Mouse (Mus musculus) forebrain, embryonic 14.5 days (tissue): ENCODE results near the gene Kirrel. TPM values are rescaled to one million over a fixed set of nuclear protein-coding genes. Genes with fewer than 3 reads are reported as not detected.

ENCODE experiments used
- ATAC-seq: fragments of 200-750 bp; cut with Nextera tagmentation; 2 replicates; pipeline ENCODE4 v1.8.0; 2017; ENCODE audit warnings: mild to moderate bottlenecking, moderate library complexity
- DNase-seq: peaks from one replicate; pipeline ENCODE4 v3.0.0-alpha.2; 2015; ENCODE audit warnings: low spot score
- H3K27ac ChIP-seq: fragments of 300-500 bp; sonication (generic); 2 replicates; pipeline ENCODE4 v1.5.1; 2014; ENCODE audit warnings: low read depth, mild to moderate bottlenecking, control low read depth, low read length, moderate library complexity
- H3K27me3 ChIP-seq: fragments of 300-500 bp; sonication (generic); replicated peaks from 2 replicates; pipeline ENCODE4 v1.6.1; 2014; ENCODE audit warnings: low read length, control low read depth, mixed read lengths; ENCODE audit not compliant: control insufficient read depth, insufficient read depth
- H3K36me3 ChIP-seq: fragments of 300-500 bp; sonication (generic); 2 replicates; pipeline ENCODE4 v1.6.1; 2014; ENCODE audit warnings: low read length, control low read depth; ENCODE audit not compliant: control insufficient read depth, insufficient read depth
- H3K4me1 ChIP-seq: fragments of 300-500 bp; sonication (generic); 2 replicates; pipeline ENCODE4 v1.6.1; 2014; ENCODE audit warnings: antibody characterized with exemption, low read length, control low read depth; ENCODE audit not compliant: control insufficient read depth, insufficient read depth
- H3K4me2 ChIP-seq: fragments of 300-500 bp; sonication (generic); 2 replicates; pipeline ENCODE4 v1.6.1; 2014; ENCODE audit warnings: mild to moderate bottlenecking, control low read depth, low read length
- H3K4me3 ChIP-seq: fragments of 300-500 bp; sonication (generic); 2 replicates; pipeline ENCODE4 v1.5.1; 2014; ENCODE audit warnings: low read depth, low read length, control low read depth
- H3K9ac ChIP-seq: fragments of 300-500 bp; sonication (generic); 2 replicates; pipeline ENCODE4 v1.6.1; 2014; ENCODE audit warnings: mild to moderate bottlenecking, low read length, control low read depth, moderate library complexity
- H3K9me3 ChIP-seq: fragments of 300-500 bp; sonication (generic); replicated peaks from 2 replicates; pipeline ENCODE4 v1.6.1; 2016; ENCODE audit warnings: low read length, control low read depth, mixed read lengths; ENCODE audit not compliant: control insufficient read depth
- WGBS: fragments of 180-500 bp; shearing (Covaris S2); extraction: QIAGEN DNeasy Blood & Tissue Kit; methylation state at CpG from one replicate; pipeline ENCODE4 v1.1.7; 2014; 5-methylcytosine and 5-hydroxymethylcytosine counted together
- polyA plus RNA-seq: library from polyadenylated mRNA; unstranded; fragments of >200 nt; fragmentation: Nextera tagmentation; extraction: Ambion mirVana; gene quantifications from 2 replicates; pipeline ENCODE4 v1.2.1, GENCODE M21; 2014

The Kirrel gene
- polyA plus RNA-seq, 1 experiment from 2014 or later = 2.2 TPM

GRCm38 (mm10) chr3:87171201-87172100, 3.1 kb downstream of the Kirrel start:
- Histone ChIP-seq H3K4me2 (peak overlapping the region; percentile 83), H3K27me3 (no peaks in the 10 kb centered on the region), H3K9ac (peak overlapping the region; percentile 80), H3K36me3 (no peaks in the 10 kb centered on the region), H3K27ac (peak overlapping the region; percentile 58), H3K4me1 (peaks cover 15% of the 10 kb centered on the region), H3K9me3 (no peaks in the 10 kb centered on the region), H3K4me3 (peak overlapping the region; percentile 67)
- DNase-seq = no peak
- WGBS = 35% methylated on average over 13 of the region's 13 CpGs
- ATAC-seq = no peak

DNA sequence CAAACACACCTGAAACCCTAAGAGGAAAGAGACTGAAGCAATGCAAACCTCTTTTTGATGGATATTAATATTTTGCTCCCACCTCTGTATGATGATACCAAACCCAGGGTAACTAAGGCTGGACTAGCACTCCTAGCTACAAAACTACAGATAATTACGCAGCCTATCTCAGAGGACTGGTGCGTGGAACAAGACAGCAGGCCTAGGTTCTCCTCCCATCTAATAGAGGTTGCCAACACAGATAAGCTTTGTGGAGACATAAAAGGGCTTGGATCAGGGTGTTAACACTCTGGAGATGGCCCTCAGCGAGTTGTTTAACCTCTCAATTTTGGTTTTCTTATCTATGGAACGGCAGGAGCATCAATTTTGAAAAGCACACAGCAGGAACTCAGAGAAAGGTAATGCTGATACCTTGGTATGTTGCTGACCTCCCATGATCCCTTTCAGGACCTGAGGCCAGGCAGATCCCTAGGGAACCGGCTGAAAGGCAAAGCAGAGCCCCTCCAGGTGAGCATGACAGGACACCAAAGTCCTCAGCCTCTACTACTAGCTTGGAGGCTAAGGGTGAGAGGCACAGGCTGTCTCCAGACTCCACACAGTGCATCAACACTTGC, 5.0 kb downstream of the Kirrel start:
- Histone ChIP-seq H3K9ac (no peak overlapping the region; the same call in 1 of the 2 replicates), H3K36me3 (no peaks in the 10 kb centered on the region), H3K9me3 (no peaks in the 10 kb centered on the region), H3K27ac (no peak overlapping the region), H3K4me3 (no peak overlapping the region), H3K4me1 (peaks cover 26% of the 10 kb centered on the region), H3K27me3 (no peaks in the 10 kb centered on the region), H3K4me2 (no peak overlapping the region)
- DNase-seq (no peak), ATAC-seq (no peak)
- 50% methylated on average over 5 of the region's 5 CpGs for WGBS

- peaks cover 27% of the 10 kb centered on the region for H3K4me1 ChIP-seq
- no peak overlapping the region for H3K4me3 ChIP-seq
- H3K27ac ChIP-seq = no peak overlapping the region
- no peak overlapping the region for H3K4me2 ChIP-seq
- ATAC-seq (no peak), DNase-seq (no peak)
- H3K9me3 ChIP-seq = no peaks in the 10 kb centered on the region
- H3K27me3 ChIP-seq = no peaks in the 10 kb centered on the region
- WGBS = 72% methylated on average over 7 of the region's 7 CpGs
- no peak overlapping the region for H3K9ac ChIP-seq
- no peaks in the 10 kb centered on the region for H3K36me3 ChIP-seq
Observed at GRCm38 (mm10) chr3:87168756-87169155, 5.8 kb downstream of the Kirrel start.

GRCm38 (mm10) chr3:87167621-87168020, 6.9 kb downstream of the Kirrel start:
- Histone ChIP-seq H3K9me3 (no peaks in the 10 kb centered on the region), H3K4me2 (no peak overlapping the region), H3K9ac (no peak overlapping the region), H3K4me3 (no peak overlapping the region), H3K27ac (no peak overlapping the region), H3K36me3 (0 out of 2 replicates have a peak, but pooled peaks cover under 1% of the 10 kb centered on the region), H3K4me1 (peaks cover 25% of the 10 kb centered on the region), H3K27me3 (no peaks in the 10 kb centered on the region)
- WGBS = 91% methylated on average over 6 of the region's 6 CpGs
- DNase-seq (no peak), ATAC-seq (no peak)

GRCm38 (mm10) chr3:87165291-87165881, 9.2 kb downstream of the Kirrel start:
- H3K4me3 ChIP-seq = no peak overlapping the region
- no peak overlapping the region for H3K4me2 ChIP-seq
- no peak for DNase-seq
- H3K36me3 ChIP-seq = 0 out of 2 replicates have a peak, but pooled peaks cover 5% of the 10 kb centered on the region
- 37% methylated on average over 8 of the region's 8 CpGs for WGBS
- H3K27me3 ChIP-seq = no peaks in the 10 kb centered on the region
- no peak overlapping the region for H3K27ac ChIP-seq
- ATAC-seq = no peak
- no peaks in the 10 kb centered on the region for H3K9me3 ChIP-seq
- peaks cover 28% of the 10 kb centered on the region for H3K4me1 ChIP-seq
- H3K9ac ChIP-seq = no peak overlapping the region; the same call in none of the 2 replicates

DNA sequence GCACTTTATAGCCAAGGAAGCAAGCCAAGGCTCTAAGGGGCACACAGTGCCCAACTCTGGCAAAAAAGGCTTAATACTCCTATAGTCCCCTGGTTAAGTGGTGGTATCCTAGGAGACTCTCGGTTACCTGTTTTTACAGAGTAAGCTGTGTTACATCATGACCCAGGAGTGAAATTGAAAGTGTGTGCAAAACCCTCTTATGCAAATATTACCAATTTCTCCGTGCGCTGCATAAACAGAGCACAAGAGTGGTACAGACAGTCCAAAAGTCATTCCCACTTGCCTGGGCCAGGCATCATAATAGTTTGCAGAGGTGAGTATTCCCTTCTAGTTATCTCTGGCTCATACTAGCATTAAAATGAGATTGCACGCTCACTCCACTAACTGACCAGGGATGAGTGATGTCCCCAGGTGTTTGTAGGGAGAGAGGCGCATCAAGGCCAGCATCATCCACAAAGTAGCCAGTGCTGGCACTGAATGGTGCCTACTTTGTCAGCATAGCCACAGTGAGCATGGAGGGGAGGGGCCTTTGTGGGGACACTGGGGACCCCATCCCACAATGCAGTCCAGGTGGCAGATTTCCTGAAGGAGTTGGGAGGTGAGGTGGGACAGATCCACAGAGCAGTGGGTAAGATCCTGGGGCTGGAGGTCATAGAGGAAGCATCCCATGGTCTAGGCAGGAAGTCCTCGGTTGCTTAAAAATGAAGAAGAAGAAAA, 10.3 kb downstream of the Kirrel start:
- ATAC-seq (no peak), DNase-seq (no peak)
- peaks cover 29% of the 10 kb centered on the region for H3K4me1 ChIP-seq
- no peaks in the 10 kb centered on the region for H3K9me3 ChIP-seq
- H3K4me2 ChIP-seq = no peak overlapping the region
- H3K36me3 ChIP-seq = 0 out of 2 replicates have a peak, but pooled peaks cover 5% of the 10 kb centered on the region
- no peak overlapping the region for H3K27ac ChIP-seq
- H3K4me3 ChIP-seq = no peak overlapping the region
- no peaks in the 10 kb centered on the region for H3K27me3 ChIP-seq
- no peak overlapping the region for H3K9ac ChIP-seq
- WGBS = 87% methylated on average over 6 of the region's 6 CpGs

- no peak overlapping the region for H3K9ac ChIP-seq
- H3K27me3 ChIP-seq = no peaks in the 10 kb centered on the region
- no peak overlapping the region for H3K4me3 ChIP-seq
- peaks cover 37% of the 10 kb centered on the region for H3K4me1 ChIP-seq
- H3K4me2 ChIP-seq = no peak overlapping the region
- ATAC-seq = no peak
- no peak overlapping the region for H3K27ac ChIP-seq
- 0 out of 2 replicates have a peak, but pooled peaks cover 5% of the 10 kb centered on the region for H3K36me3 ChIP-seq
- H3K9me3 ChIP-seq = no peaks in the 10 kb centered on the region
- WGBS = 55% methylated on average over 4 of the region's 4 CpGs
- DNase-seq = no peak
Observed at GRCm38 (mm10) chr3:87163116-87163515, 11.4 kb downstream of the Kirrel start.

GRCm38 (mm10) chr3:87162380-87162779, 12.2 kb downstream of the Kirrel start:
- no peaks in the 10 kb centered on the region for H3K27me3 ChIP-seq
- no peak overlapping the region for H3K4me3 ChIP-seq
- DNase-seq (no peak), ATAC-seq (no peak)
- H3K9ac ChIP-seq = no peak overlapping the region
- peaks cover 44% of the 10 kb centered on the region for H3K4me1 ChIP-seq
- no peaks in the 10 kb centered on the region for H3K9me3 ChIP-seq
- no peak overlapping the region for H3K4me2 ChIP-seq
- H3K27ac ChIP-seq = no peak overlapping the region
- H3K36me3 ChIP-seq = 0 out of 2 replicates have a peak, but pooled peaks cover 5% of the 10 kb centered on the region
- WGBS = 80% methylated on average over 5 of the region's 5 CpGs
